Mouse (Mus musculus) thymus, postnatal 14 days (tissue): ENCODE data around the gene Ccdc186.

Source experiments
- DNase-seq: peaks from one replicate; pipeline ENCODE4 v3.0.0; 2021

Ccdc186 gene

GRCm38 (mm10) chr19:56821798-56822447, at the start of gene Ccdc186:
Ccdc186 (minus strand) TSS chr19:56822190.
- peak; percentile 97 for DNase-seq

DNA sequence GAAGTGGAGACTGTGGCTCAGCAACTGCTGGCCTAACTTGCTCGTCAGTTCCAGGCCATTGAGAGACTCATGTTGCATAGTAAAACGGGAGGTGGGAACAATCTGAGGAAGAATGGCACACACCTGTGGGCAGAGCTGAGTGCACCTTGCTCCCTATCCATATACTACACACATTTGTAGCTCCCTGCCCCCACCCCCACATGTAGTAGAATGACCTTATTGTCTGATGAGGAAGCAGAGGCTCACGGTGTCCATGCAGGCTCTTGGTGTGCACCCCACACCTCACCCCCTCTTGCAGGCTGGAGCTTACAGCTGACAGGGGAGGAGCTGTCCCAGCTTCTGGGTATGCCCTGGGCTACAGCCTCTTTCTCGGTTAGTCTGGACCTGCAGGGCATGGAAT, 45.7 kb upstream of the Ccdc186 start:
- DNase-seq = no peak

- DNase-seq = no peak
Observed at GRCm38 (mm10) chr19:56856455-56856854, 34.5 kb upstream of the Ccdc186 start.

DNA sequence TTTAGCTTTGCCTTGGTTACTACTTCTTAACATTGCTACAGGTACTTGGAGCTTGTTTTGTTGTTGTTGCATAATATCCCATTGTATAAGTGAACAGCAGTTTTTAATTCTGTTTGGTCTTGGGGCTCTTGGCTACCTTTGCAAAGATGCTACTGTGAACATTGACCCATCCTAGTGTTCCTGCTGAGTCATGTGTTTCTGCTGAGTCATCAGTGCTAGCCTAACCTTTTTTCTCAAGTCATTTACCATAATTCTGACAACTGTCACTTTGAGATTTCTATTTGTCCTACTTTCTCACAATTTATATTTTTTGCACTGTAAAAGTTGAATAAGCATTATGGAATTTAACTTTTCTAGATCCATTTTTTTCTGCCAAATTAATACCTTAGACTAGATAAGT, 30.6 kb upstream of the Ccdc186 start:
- DNase-seq = no peak

DNA sequence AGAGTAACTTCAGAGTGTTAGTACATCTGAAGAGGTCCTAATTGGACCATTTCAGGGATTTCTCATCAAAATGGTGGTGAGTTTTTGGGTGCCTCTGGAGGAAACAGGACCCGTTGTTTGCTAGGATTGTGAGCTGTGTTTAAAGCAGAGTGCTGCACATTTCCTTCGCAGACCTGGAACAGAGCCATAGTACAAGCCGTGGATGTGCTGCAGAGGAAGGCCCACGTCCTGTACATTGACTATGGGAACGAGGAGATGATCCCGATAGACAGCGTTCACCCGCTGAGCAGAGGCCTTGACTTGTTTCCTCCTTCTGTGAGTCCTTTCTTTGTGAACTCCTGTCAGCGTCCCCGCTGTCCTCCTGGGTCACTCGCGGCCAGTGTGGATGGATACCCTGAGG, 21.0 kb upstream of the Ccdc186 start:
- DNase-seq = no peak

- no peak for DNase-seq
Observed at GRCm38 (mm10) chr19:56838942-56839706, 17.1 kb upstream of the Ccdc186 start.

DNA sequence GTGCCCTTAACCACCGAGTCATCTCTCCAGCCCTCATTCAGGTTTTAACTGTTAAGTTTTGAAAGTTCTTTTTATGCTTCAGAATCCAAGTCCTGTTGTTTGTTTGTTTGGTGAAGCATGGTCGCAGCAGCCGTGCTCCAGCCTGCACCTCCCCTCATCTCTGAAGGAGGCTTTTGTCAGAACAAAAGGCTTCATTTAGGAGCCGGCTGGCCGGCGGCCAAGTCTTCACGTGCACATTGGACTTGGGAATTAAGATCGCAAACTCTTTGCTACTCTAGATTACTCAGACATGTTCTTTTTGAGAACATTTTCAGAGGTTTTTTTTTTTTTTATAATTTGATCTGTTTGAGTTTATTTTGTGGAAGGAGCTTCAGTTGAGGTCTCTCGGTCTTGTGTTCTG, 13.3 kb upstream of the Ccdc186 start:
- DNase-seq = no peak

DNA sequence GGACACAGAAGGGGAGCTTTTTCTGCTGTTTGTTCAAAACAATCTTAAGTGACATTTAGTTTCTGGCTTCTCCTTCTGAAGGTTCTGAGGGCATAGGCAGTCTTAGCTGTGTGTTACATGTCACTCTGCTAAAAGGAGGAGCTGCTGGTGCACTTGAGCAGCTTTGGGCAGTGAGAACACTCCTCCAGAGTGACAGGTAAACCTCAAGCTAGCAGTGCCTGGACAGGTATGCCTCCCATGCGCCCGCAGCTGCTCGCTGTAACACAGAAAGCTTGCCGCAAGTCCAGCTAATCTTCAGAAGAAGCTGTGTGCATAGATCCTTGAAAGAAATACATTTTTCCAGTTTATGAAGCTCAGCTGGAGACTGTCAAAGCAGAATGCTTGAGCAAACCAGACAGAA, 8.2 kb upstream of the Ccdc186 start:
- DNase-seq = no peak

DNA sequence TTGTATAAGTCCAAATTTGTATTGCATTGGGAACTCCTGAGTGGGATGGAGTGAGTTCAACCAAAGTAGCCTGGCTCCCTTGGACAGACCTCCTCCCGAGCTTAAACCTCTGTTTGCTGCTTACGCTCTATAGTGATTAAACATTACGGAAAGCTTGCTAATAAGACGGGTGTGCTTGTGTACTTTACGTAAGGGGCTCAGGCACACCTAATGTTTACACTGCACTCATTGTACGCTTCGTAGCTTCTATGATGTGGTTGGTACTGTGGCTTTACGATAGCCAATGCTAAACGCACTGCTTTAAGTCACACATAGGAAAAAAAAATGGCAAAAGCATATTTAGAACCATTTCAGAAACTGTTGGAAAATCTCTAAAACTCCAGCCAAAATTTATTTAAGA, 7.3 kb upstream of the Ccdc186 start:
- DNase-seq = no peak

DNA sequence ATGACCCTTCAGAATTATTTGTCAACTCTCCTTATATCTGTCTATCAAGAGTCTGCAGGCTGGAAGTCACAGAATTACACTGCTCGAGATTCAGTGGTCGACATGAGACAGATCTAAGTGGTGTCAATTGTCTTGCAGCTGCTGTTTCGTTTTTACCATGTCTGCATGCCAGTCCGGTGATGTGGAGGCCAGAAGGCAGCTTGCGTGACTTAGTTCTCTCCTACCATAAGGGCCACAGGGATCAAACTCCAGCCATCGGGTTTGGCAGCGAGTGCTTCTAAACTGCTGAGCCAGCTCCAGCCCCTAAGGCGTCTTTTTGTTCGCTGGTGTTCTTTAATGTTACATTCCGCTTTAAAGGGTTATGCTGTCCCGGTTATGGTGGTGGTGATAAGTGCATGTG, 6.3 kb upstream of the Ccdc186 start:
- DNase-seq = no peak

DNA sequence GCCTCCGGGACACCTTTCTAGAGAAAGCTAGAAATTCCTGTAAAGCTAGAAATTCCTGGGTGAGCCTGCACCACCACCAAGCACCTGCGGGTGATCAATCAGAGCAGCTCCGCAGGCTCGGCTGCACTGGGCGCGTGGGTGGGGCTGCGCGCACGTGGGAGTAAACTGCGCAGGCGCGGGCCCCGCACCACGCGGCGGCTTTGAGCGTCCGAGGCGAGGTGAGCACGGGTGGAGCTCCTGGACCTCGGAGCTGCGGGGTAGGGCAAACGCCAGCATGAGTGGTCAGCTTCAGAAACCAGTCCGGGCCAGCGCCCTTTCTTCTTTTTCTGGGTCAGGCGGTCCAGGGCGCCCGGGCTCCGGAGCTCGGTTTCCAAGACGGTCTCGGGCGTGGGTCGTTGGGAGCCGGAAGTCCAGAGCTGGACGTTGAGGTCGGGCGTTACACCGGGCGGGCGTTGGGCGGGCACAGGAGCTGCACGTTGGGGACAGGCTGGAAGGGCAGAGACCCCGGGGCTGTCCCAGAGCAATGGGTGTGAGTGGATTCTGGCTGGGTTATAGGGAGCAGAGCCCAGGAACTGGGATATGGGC, 4.1 kb upstream of the Ccdc186 start, which contains the start of gene Tdrd1:
Tdrd1 (plus strand) TSS at position 163 of the 585 bp plus-strand sequence.
- DNase-seq = peak; percentile 9

- DNase-seq = no peak
Observed at GRCm38 (mm10) chr19:56822448-56822836, 452 bp upstream of the Ccdc186 start.

GRCm38 (mm10) chr19:56821040-56821797, 771 bp downstream of the Ccdc186 start:
- peak; percentile 50 for DNase-seq

- no peak for DNase-seq
Observed at GRCm38 (mm10) chr19:56817851-56818526, 4.0 kb downstream of the Ccdc186 start.

DNA sequence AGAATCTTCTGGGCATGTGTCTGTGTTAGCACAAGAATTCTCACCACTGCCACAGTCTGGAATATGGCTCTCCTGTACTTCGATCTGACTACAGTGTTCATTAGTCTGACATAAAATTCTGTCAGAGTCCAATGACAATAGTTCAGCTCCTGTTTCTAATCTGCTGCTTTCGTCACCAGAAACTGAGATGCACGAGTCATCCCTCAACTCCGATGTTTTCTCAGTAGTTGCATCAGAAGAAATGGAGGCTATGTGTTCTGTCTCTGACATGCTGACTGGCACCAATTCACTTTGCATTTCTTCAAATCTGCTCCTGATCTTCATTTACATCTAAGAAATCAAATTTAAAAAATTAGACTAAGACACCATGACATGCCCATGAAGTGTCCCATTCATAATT, 8.6 kb downstream of the Ccdc186 start:
- no peak for DNase-seq

GRCm38 (mm10) chr19:56811590-56811989, 10.4 kb downstream of the Ccdc186 start:
- peak; percentile 9 for DNase-seq

DNA sequence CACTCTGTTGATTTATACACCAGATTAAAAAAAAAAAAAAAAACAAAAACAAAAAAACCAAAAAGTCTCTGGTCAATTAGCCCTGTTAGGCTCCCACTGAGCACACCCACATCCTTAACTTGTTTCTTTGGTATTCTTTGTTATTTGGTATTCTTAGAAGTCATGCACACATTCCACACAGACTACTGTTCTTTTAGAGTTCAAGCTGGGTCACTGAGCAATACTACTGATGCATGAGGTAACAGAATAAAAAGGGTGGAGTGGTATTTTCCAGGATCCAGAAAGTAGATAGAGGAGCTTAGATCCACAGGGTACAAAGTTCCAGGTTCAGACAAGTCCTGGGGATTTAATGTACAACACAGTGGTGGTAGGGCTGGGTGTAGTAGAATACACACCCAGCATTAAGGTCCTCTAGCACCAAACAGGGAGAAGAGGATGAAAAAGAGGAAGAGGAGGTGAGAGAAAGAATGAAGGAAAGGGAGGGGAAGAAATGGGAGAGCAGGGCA, 11.3 kb downstream of the Ccdc186 start:
- DNase-seq = no peak

GRCm38 (mm10) chr19:56808771-56809170, 13.2 kb downstream of the Ccdc186 start:
- DNase-seq = peak; percentile 21

- DNase-seq = no peak
Observed at GRCm38 (mm10) chr19:56807122-56807521, 14.9 kb downstream of the Ccdc186 start.

- DNase-seq = no peak
Observed at GRCm38 (mm10) chr19:56805366-56805765, 16.6 kb downstream of the Ccdc186 start.

DNA sequence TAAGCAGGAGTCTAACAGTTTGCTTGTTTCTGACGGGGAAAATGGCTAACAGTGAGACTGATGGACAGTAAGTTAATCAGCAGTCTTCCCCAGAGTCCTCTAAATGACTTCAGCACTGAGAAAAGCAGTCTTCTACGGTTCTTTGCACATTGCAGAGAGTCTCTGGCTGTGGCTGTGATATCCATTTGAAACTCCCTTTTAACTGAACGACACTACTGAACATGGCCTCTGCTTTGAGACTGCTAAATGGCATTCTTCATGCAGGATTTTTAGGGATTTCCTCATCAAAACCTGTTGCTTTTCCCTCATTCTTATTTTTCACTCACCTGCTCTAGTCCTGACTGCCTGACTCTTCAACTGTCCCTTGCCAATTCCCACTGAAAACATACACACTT, 19.6 kb downstream of the Ccdc186 start:
- DNase-seq = no peak

- DNase-seq = no peak
Observed at GRCm38 (mm10) chr19:56801656-56802351, 20.2 kb downstream of the Ccdc186 start.
